Comparison of ENCODE assay signal across 25 mouse cellular contexts in genomic region chr12:72811588-72811987, GRCm38 (mm10).
"Had no signal": no experiment of that assay in that cellular context is flagged by ENCODE, and none has a peak within 500 bp of the region (broad histone marks: within the 10 kb centered on the region; RNA-seq: fewer than 3 reads in every experiment).

No protein-coding gene starts in this region.

- H3K9ac ChIP-seq: heart, embryonic 12.5 days; hindbrain, embryonic 12.5 days; intestine, embryonic 15.5 days; limb, embryonic 12.5 days; liver, embryonic 13.5 days had no signal

- H3K27ac ChIP-seq: gastrocnemius, adult 2 months; heart, adult 2 months; hindbrain, embryonic 10.5 days; hindbrain, embryonic 12.5 days; intestine, embryonic 15.5 days; layer of hippocampus, adult 2 months; left cerebral cortex, adult 2 months; limb, embryonic 10.5 days; limb, embryonic 12.5 days; liver, embryonic 13.5 days had no signal

- DNase-seq: gastrocnemius, adult 2 months; gastrocnemius, postnatal 10 days; gastrocnemius, postnatal 25 days; heart, adult 2 months; heart, postnatal 10 days; heart, postnatal 4 days; kidney, adult 18-20 months; kidney, adult 8-10 months; kidney, postnatal 10 days; kidney, postnatal 25 days; kidney, postnatal 4 days; liver; liver, embryonic 13.5 days had no signal

- H3K4me3 ChIP-seq: gastrocnemius, adult 2 months; heart, adult 2 months; heart, embryonic 12.5 days; hindbrain, embryonic 10.5 days; hindbrain, embryonic 12.5 days; intestine, embryonic 15.5 days; layer of hippocampus, adult 2 months; left cerebral cortex, adult 2 months; limb, embryonic 10.5 days; limb, embryonic 12.5 days; liver, embryonic 13.5 days had no signal

- H3K4me1 ChIP-seq: heart, embryonic 12.5 days; intestine, embryonic 15.5 days; limb, embryonic 10.5 days; limb, embryonic 12.5 days; liver, embryonic 13.5 days had no signal

- ATAC-seq: hindbrain, embryonic 16.5 days; inflammation-experienced regulatory T-cells, adult 6 months; intestine, embryonic 15.5 days; intestine, postnatal 0 days had no signal

- H3K36me3 ChIP-seq: hindbrain, embryonic 12.5 days; intestine, embryonic 15.5 days; limb, embryonic 10.5 days; limb, embryonic 12.5 days; liver, embryonic 13.5 days had no signal

- H3K27me3 ChIP-seq: heart, embryonic 12.5 days; hindbrain, embryonic 12.5 days; intestine, embryonic 15.5 days; limb, embryonic 12.5 days; liver, embryonic 13.5 days had no signal

- H3K9me3 ChIP-seq: hindbrain, embryonic 12.5 days; intestine, embryonic 15.5 days; limb, embryonic 10.5 days; liver, embryonic 13.5 days had no signal

- H3K4me2 ChIP-seq: heart, embryonic 12.5 days; hindbrain, embryonic 12.5 days; intestine, embryonic 15.5 days; limb, embryonic 12.5 days; liver, embryonic 11.5 days; liver, embryonic 13.5 days had no signal
